Mouse (Mus musculus): ENCODE data around the gene Qrich2. TPM values are rescaled to one million over a fixed set of nuclear protein-coding genes. Genes with fewer than 3 reads are reported as not detected.
A peak's percentile ranks its signal among the peaks of the same experiment; 100 is the strongest.
"Not testable (repeated sequence)": the region's sequence is repeated elsewhere in the genome, so short reads cannot be mapped to it uniquely, and the experiment has no call there.

The Qrich2 gene
- total RNA-seq, 2 experiments from 2014 or later, result not detected

- intact Hi-C loops (cut with DNase I), result no loop called here
- DNase-seq, result peak; percentile 53 to 54
Observed at GRCm38 (mm10) chr11:116416196-116416943, 49.7 kb downstream of the Qrich2 start.

GRCm38 (mm10) chr11:116413631-116414022, 52.4 kb downstream of the Qrich2 start:
- intact Hi-C loops (cut with DNase I), result no loop called here
- DNase-seq, result no peak

- intact Hi-C loops (cut with DNase I), result no loop called here
- DNase-seq, result peak; percentile 82 to 87
Observed at GRCm38 (mm10) chr11:116412904-116413630, 53.0 kb downstream of the Qrich2 start, which contains the start of gene Rnf157. Gene Rnf157 (minus strand): TSS chr11:116413032.

- DNase-seq, result peak in 1 of 2 experiments; percentile 37
- intact Hi-C loops (cut with DNase I), result no loop called here
Observed at GRCm38 (mm10) chr11:116412028-116412827, 53.8 kb downstream of the Qrich2 start.

GRCm38 (mm10) chr11:116411582-116411981, 54.5 kb downstream of the Qrich2 start:
- intact Hi-C loops (cut with DNase I), result no loop called here
- DNase-seq, result no peak

- intact Hi-C loops (cut with DNase I), result not testable (repeated sequence)
Observed at GRCm38 (mm10) chr11:116410415-116410814, 55.6 kb downstream of the Qrich2 start.

GRCm38 (mm10) chr11:116409008-116409407, 57.0 kb downstream of the Qrich2 start:
- no peak for DNase-seq
- intact Hi-C loops (cut with DNase I), result no loop called here

More at GRCm38 (mm10) chr11:116410415-116410814, 55.6 kb downstream of the Qrich2 start:
- DNase-seq, result not testable (repeated sequence)

GRCm38 (mm10) chr11:116406231-116406728, 59.8 kb downstream of the Qrich2 start:
- DNase-seq, result no peak
- intact Hi-C loops (cut with DNase I), result no loop called here

GRCm38 (mm10) chr11:116405601-116406000, 60.4 kb downstream of the Qrich2 start:
- intact Hi-C loops (cut with DNase I), result no loop called here
- no peak for DNase-seq

GRCm38 (mm10) chr11:116400560-116400959, 65.5 kb downstream of the Qrich2 start:
- intact Hi-C loops (cut with DNase I), result no loop called here
- no peak for DNase-seq

- intact Hi-C loops (cut with DNase I), result no loop called here
- no peak for DNase-seq
Observed at GRCm38 (mm10) chr11:116398348-116398677, 67.7 kb downstream of the Qrich2 start.

GRCm38 (mm10) chr11:116397517-116398347, 68.3 kb downstream of the Qrich2 start:
- intact Hi-C loops (cut with DNase I), result no loop called here
- no peak for DNase-seq

- intact Hi-C loops (cut with DNase I), result no loop called here
- no peak for DNase-seq
Observed at GRCm38 (mm10) chr11:116396934-116397330, 69.1 kb downstream of the Qrich2 start.

GRCm38 (mm10) chr11:116396276-116396933, 69.6 kb downstream of the Qrich2 start:
- DNase-seq, result no peak
- intact Hi-C loops (cut with DNase I), result no loop called here

GRCm38 (mm10) chr11:116394769-116395168, 71.3 kb downstream of the Qrich2 start:
- no peak for DNase-seq
- intact Hi-C loops (cut with DNase I), result no loop called here
